Mouse (Mus musculus) heart, postnatal 0 days (tissue): ENCODE data around the gene Tbxas1.

Experiments
- CTCF ChIP-seq: IDR thresholded peaks from 2 replicates; pipeline ENCODE4 v1.5.1; 2016; ENCODE audit warnings: antibody characterized with exemption, control low read depth, low read depth
- EP300 ChIP-seq: IDR thresholded peaks from 2 replicates; pipeline ENCODE4 v1.6.1; 2016; ENCODE audit warnings: antibody characterized with exemption, low read depth

DNA sequence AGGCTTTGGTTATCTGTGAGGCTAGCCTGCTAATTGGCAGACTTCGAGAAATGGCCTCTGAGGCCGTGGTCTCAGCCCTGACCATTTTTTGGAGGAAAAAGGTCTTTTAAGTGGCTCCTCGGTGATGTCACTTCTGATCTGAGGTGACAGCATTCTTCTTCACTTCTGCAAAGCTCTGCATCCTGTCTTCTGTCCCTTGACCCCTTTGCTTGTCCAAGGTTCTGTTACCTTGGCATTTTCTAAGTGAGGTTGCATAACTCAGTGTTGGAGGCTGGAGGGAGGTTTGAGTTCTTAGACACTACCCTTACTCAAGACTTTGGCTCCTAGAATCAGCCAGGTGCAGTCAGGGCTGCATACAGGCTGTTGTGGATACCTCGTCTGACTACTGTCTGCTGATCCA is 63.9 kb downstream of the Tbxas1 start:
- TF ChIP-seq CTCF (no peak), EP300 (no peak)
